Mouse (Mus musculus) liver, postnatal 0 days (tissue): ENCODE measurements at regions not wholly inside any gene's neighbourhood (a gene's known extent, or its start where the extent isn't known, plus 50 kb on each side); places are given as distances from the start of the nearest gene placed in this dataset.

Experiments
- CTCF ChIP-seq: sonication (generic); IDR thresholded peaks from 2 replicates; pipeline ENCODE4 v1.5.1; 2016; ENCODE audit warnings: antibody characterized with exemption, low read depth
- EP300 ChIP-seq: IDR thresholded peaks from 2 replicates; pipeline ENCODE4 v1.6.1; 2016; ENCODE audit warnings: antibody characterized with exemption, low read depth, mild to moderate bottlenecking

DNA sequence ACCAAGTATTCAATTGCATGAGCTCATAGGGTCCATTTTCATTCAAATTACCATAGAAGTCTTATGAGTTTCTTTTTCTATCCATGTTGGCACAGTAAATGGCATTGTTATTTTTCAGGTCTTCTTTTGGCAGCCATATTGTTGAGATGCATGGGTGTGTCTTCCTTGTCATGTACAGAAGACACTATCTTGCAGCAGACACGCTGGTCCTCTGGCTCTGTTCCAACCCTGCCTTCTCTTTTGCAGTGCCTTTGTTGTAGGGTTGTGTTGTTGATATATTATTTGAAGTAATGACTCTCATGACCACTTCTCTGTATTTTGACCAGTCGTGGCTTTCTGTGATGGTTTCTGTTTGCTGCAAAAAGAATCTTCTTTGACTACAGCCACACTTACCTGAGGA lies 274.4 kb upstream of the Camk1g start:
- TF ChIP-seq CTCF (no peak), EP300 (peak; percentile 61)
